Mouse (Mus musculus) neural tube, embryonic 14.5 days (tissue): ENCODE data around the gene Erh. TPM values are rescaled to one million over a fixed set of nuclear protein-coding genes. Genes with fewer than 3 reads are reported as not detected.

Experiments used
- ATAC-seq: fragments of 200-750 bp; cut with Nextera tagmentation; 2 replicates; pipeline ENCODE4 v1.8.0; 2017; ENCODE audit warnings: low read depth, mild to moderate bottlenecking, moderate TSS enrichment, moderate library complexity
- H3K27ac ChIP-seq: fragments of 300-500 bp; sonication (generic); 2 replicates; pipeline ENCODE4 v1.5.1; 2014; ENCODE audit warnings: low read depth, mild to moderate bottlenecking, control low read depth, low read length, moderate library complexity, mixed read lengths
- H3K27me3 ChIP-seq: fragments of 300-500 bp; sonication (generic); 2 replicates; pipeline ENCODE4 v1.6.1; 2014; ENCODE audit warnings: low read length; ENCODE audit not compliant: control insufficient read depth, insufficient read depth
- H3K36me3 ChIP-seq: fragments of 300-500 bp; sonication (generic); 2 replicates; pipeline ENCODE4 v1.6.1; 2014; ENCODE audit warnings: low read length, mixed read lengths; ENCODE audit not compliant: control insufficient read depth, insufficient read depth
- H3K4me1 ChIP-seq: fragments of 300-500 bp; sonication (generic); 2 replicates; pipeline ENCODE4 v1.6.1; 2014; ENCODE audit warnings: low read length; ENCODE audit not compliant: control insufficient read depth, insufficient read depth
- H3K4me2 ChIP-seq: fragments of 300-500 bp; sonication (generic); 2 replicates; pipeline ENCODE4 v1.6.1; 2014; ENCODE audit warnings: mild to moderate bottlenecking, low read depth, low read length, control low read depth
- H3K4me3 ChIP-seq: fragments of 300-500 bp; sonication (generic); 2 replicates; pipeline ENCODE4 v1.5.1; 2014; ENCODE audit warnings: low read depth, low read length, control low read depth, mixed read lengths
- H3K9ac ChIP-seq: fragments of 300-500 bp; sonication (generic); replicated peaks from 2 replicates; pipeline ENCODE4 v1.6.1; 2014; ENCODE audit warnings: low read depth, mild to moderate bottlenecking, control low read depth, low read length, mixed read lengths
- H3K9me3 ChIP-seq: fragments of 300-500 bp; sonication (generic); 2 replicates; pipeline ENCODE4 v1.6.1; 2016; ENCODE audit warnings: low read length; ENCODE audit not compliant: control insufficient read depth
- WGBS: fragments of 180-500 bp; shearing (Covaris S2); extraction: QIAGEN DNeasy Blood & Tissue Kit; methylation state at CpG from one replicate; pipeline ENCODE4 v1.1.7; 2014; 5-methylcytosine and 5-hydroxymethylcytosine counted together
- polyA plus RNA-seq: library from polyadenylated mRNA; unstranded; fragments of >200 nt; fragmentation: Nextera tagmentation; extraction: Ambion mirVana; gene quantifications from 2 replicates; pipeline ENCODE4 v1.2.1, GENCODE M21; 2014

Erh gene
- polyA plus RNA-seq, 1 experiment from 2014 or later: 193 TPM

- Histone ChIP-seq H3K4me1 (peaks cover 26% of the 10 kb centered on the region), H3K4me2 (peak overlapping the region; percentile 82), H3K27me3 (no peaks in the 10 kb centered on the region), H3K4me3 (peak overlapping the region; percentile 57), H3K36me3 (peaks cover 10% of the 10 kb centered on the region), H3K27ac (no peak overlapping the region), H3K9me3 (no peaks in the 10 kb centered on the region), H3K9ac (peak overlapping the region; percentile 74)
- WGBS: 12% methylated on average over 18 of the region's 18 CpGs
- ATAC-seq: no peak
These were observed 346 bp upstream of the Erh start for GRCm38 (mm10) chr12:80644506-80644868.

GRCm38 (mm10) chr12:80642725-80643692 is 1.1 kb downstream of the Erh start:
- peak overlapping the region; percentile 57 for H3K4me3 ChIP-seq
- no peaks in the 10 kb centered on the region for H3K27me3 ChIP-seq
- 4% methylated on average over 38 of the region's 48 CpGs for WGBS
- peak overlapping the region; percentile 74 for H3K9ac ChIP-seq
- H3K27ac ChIP-seq: peak overlapping the region; percentile 71
- H3K4me2 ChIP-seq: peak overlapping the region; percentile 91
- ATAC-seq: no peak; the same call in 1 of the 2 replicates
- no peaks in the 10 kb centered on the region for H3K9me3 ChIP-seq
- H3K36me3 ChIP-seq: peaks cover 23% of the 10 kb centered on the region
- peaks cover 26% of the 10 kb centered on the region for H3K4me1 ChIP-seq

- Histone ChIP-seq H3K27me3 (no peaks in the 10 kb centered on the region), H3K9ac (no peak overlapping the region), H3K4me2 (no peak overlapping the region), H3K36me3 (peaks cover 24% of the 10 kb centered on the region), H3K27ac (no peak overlapping the region), H3K4me3 (no peak overlapping the region), H3K4me1 (no peaks in the 10 kb centered on the region), H3K9me3 (no peaks in the 10 kb centered on the region)
- no peak for ATAC-seq
- WGBS: 91% methylated on average over 5 of the region's 5 CpGs
These were observed 12.4 kb downstream of the Erh start for GRCm38 (mm10) chr12:80631790-80632189.

GRCm38 (mm10) chr12:80620501-80620900 is 23.6 kb downstream of the Erh start:
- Histone ChIP-seq H3K27ac (no peak overlapping the region), H3K4me3 (no peak overlapping the region), H3K9ac (no peak overlapping the region), H3K4me2 (no peak overlapping the region), H3K4me1 (no peaks in the 10 kb centered on the region), H3K9me3 (no peaks in the 10 kb centered on the region), H3K36me3 (no peaks in the 10 kb centered on the region), H3K27me3 (no peaks in the 10 kb centered on the region)
- no peak for ATAC-seq
- WGBS: 77% methylated on average over 5 of the region's 5 CpGs

GRCm38 (mm10) chr12:80615371-80616257 is 28.5 kb downstream of the Erh start:
- no peak overlapping the region for H3K27ac ChIP-seq
- H3K4me1 ChIP-seq: no peaks in the 10 kb centered on the region
- no peak overlapping the region for H3K4me3 ChIP-seq
- H3K4me2 ChIP-seq: no peak overlapping the region
- H3K36me3 ChIP-seq: no peaks in the 10 kb centered on the region
- 33% methylated on average over 7 of the region's 7 CpGs for WGBS
- no peak for ATAC-seq
- H3K9ac ChIP-seq: no peak overlapping the region
- H3K9me3 ChIP-seq: no peaks in the 10 kb centered on the region
- no peaks in the 10 kb centered on the region for H3K27me3 ChIP-seq

GRCm38 (mm10) chr12:80612113-80612791 is 31.9 kb downstream of the Erh start:
- WGBS: 50% methylated on average over 9 of the region's 9 CpGs
- H3K9ac ChIP-seq: no peak overlapping the region
- H3K27me3 ChIP-seq: no peaks in the 10 kb centered on the region
- H3K4me2 ChIP-seq: no peak overlapping the region
- H3K36me3 ChIP-seq: no peaks in the 10 kb centered on the region
- no peak overlapping the region for H3K4me3 ChIP-seq
- H3K9me3 ChIP-seq: no peaks in the 10 kb centered on the region
- no peaks in the 10 kb centered on the region for H3K4me1 ChIP-seq
- H3K27ac ChIP-seq: no peak overlapping the region
- no peak for ATAC-seq

GRCm38 (mm10) chr12:80609928-80610327 is 34.2 kb downstream of the Erh start:
- no peak for ATAC-seq
- Histone ChIP-seq H3K9me3 (no peaks in the 10 kb centered on the region), H3K9ac (no peak overlapping the region), H3K27me3 (no peaks in the 10 kb centered on the region), H3K4me1 (no peaks in the 10 kb centered on the region), H3K27ac (no peak overlapping the region), H3K4me2 (no peak overlapping the region), H3K36me3 (no peaks in the 10 kb centered on the region), H3K4me3 (no peak overlapping the region)
- 78% methylated on average over 3 of the region's 3 CpGs for WGBS

GRCm38 (mm10) chr12:80608576-80608975 is 35.6 kb downstream of the Erh start:
- no peak overlapping the region for H3K4me2 ChIP-seq
- 90% methylated on average over 1 of the region's 1 CpGs for WGBS
- H3K27ac ChIP-seq: no peak overlapping the region
- no peaks in the 10 kb centered on the region for H3K36me3 ChIP-seq
- ATAC-seq: no peak
- H3K4me3 ChIP-seq: no peak overlapping the region
- no peaks in the 10 kb centered on the region for H3K4me1 ChIP-seq
- H3K9ac ChIP-seq: no peak overlapping the region
- no peaks in the 10 kb centered on the region for H3K9me3 ChIP-seq
- no peaks in the 10 kb centered on the region for H3K27me3 ChIP-seq
